Mouse (Mus musculus) hindlimb bud, embryonic 11.5 days (tissue): Measurements from ENCODE around the gene Olfr1161.
"Not testable (repeated sequence)": the region's sequence is repeated elsewhere in the genome, so short reads cannot be mapped to it uniquely, and the experiment has no call there.

ENCODE experiments used
- DNase-seq: peaks from one replicate; pipeline ENCODE4 v3.0.0-alpha.2; 2012; ENCODE audit warnings: low read depth, low spot score; ENCODE audit errors: extremely low spot score

The Olfr1161 gene

GRCm38 (mm10) chr2:88022474-88022873, at the start of gene Olfr1161:
TSS of gene Olfr1161 (plus strand) at chr2:88022774.
- not testable (repeated sequence) for DNase-seq

GRCm38 (mm10) chr2:87974563-87974962, 48.0 kb upstream of the Olfr1161 start, which contains the start of gene Olfr74:
TSS of gene Olfr74 (minus strand) at chr2:87974663.
- no peak for DNase-seq

- no peak for DNase-seq
These were observed 32.8 kb upstream of the Olfr1161 start, which contains the start of gene Olfr1158 for GRCm38 (mm10) chr2:87989813-87990212. TSS of gene Olfr1158 (plus strand) at chr2:87990113.

GRCm38 (mm10) chr2:88007515-88008318, 14.9 kb upstream of the Olfr1161 start, which contains the start of gene Olfr1160:
TSS of gene Olfr1160 (minus strand) at chr2:88008268.
- DNase-seq: no peak

- DNase-seq: no peak
These were observed 15.0 kb downstream of the Olfr1161 start, which contains the start of gene Olfr73 for GRCm38 (mm10) chr2:88037599-88037998. TSS of gene Olfr73 (minus strand) at chr2:88037699.

GRCm38 (mm10) chr2:88051029-88051428, 28.5 kb downstream of the Olfr1161 start, which contains the start of gene Olfr1162:
TSS of gene Olfr1162 (minus strand) at chr2:88051129.
- DNase-seq: no peak

GRCm38 (mm10) chr2:88063587-88063986, 41.0 kb downstream of the Olfr1161 start:
- DNase-seq: no peak

GRCm38 (mm10) chr2:88071730-88072129, 49.2 kb downstream of the Olfr1161 start, which contains the start of gene Olfr1163:
TSS of gene Olfr1163 (minus strand) at chr2:88071830.
- DNase-seq: no peak
